Mouse (Mus musculus): Measurements from ENCODE around the gene Hist1h3i. TPM values are rescaled to one million over a fixed set of nuclear protein-coding genes. Genes with fewer than 3 reads are reported as not detected.
"Not testable (repeated sequence)": the region's sequence is repeated elsewhere in the genome, so short reads cannot be mapped to it uniquely, and the experiment has no call there.

Gene Hist1h3i
- polyA plus RNA-seq, 2 experiments, result 37.6 to 331 TPM

DNA sequence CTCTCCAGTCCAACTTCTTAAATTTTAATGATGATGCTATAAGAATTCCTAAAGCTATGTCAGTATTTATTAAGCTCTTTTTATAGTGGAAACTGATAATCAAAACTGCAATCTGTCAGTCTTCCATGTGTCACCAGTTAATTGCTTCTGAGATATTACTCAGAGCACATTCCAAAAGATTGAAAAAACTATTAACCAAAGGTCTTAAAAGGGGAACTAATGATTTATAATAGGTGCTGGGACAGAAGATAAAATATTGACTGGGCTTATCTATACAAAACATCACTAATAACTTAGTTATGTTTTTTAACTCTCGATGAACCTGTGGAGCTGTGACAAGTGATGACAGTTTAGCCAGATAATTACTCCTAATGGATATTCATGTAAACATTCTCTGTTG is 38.2 kb downstream of the Hist1h3i start:
- no peaks in the 10 kb centered on the region for H3K9me3 ChIP-seq (ENCODE audit: control insufficient read depth, low read length)
- no peak for DNase-seq (ENCODE audit: low read depth in 3 of 3, low spot score in 3 of 3)
- no peak overlapping the region for H3K4me2 ChIP-seq (ENCODE audit: low read depth)
- no peak for ATAC-seq (ENCODE audit: insufficient read depth)
- no peak overlapping the region for H3K9ac ChIP-seq (replicated peaks)
- H3K4me3 ChIP-seq (ENCODE audit: insufficient read depth in 1 of 2, low read depth in 2 of 2, low read length in 2 of 2), result no peak overlapping the region
- H3K27ac ChIP-seq, result no peak overlapping the region
- no peak for TF ChIP-seq CTCF (IDR thresholded peaks at IDR 0.05; ENCODE audit: low read depth)
- TF ChIP-seq EP300 (IDR thresholded peaks at IDR 0.05; ENCODE audit: low read depth), result no peak
- H3K4me1 ChIP-seq (replicated peaks; ENCODE audit: control insufficient read depth in 2 of 2, insufficient read depth in 2 of 2, low read length in 1 of 2), result peaks cover 3 to 7% of the 10 kb centered on the region in 2 experiments; a peak in 3 of 4 replicates
- 32% methylated on average over 1 of the region's 1 CpGs for WGBS (ENCODE audit: insufficient replicate concordance)
- no peaks in the 10 kb centered on the region for H3K36me3 ChIP-seq (replicated peaks; ENCODE audit: control insufficient read depth, insufficient read depth, low read depth)
- no peaks in the 10 kb centered on the region for H3K27me3 ChIP-seq (ENCODE audit: control insufficient read depth, insufficient read depth, low read length)

DNA sequence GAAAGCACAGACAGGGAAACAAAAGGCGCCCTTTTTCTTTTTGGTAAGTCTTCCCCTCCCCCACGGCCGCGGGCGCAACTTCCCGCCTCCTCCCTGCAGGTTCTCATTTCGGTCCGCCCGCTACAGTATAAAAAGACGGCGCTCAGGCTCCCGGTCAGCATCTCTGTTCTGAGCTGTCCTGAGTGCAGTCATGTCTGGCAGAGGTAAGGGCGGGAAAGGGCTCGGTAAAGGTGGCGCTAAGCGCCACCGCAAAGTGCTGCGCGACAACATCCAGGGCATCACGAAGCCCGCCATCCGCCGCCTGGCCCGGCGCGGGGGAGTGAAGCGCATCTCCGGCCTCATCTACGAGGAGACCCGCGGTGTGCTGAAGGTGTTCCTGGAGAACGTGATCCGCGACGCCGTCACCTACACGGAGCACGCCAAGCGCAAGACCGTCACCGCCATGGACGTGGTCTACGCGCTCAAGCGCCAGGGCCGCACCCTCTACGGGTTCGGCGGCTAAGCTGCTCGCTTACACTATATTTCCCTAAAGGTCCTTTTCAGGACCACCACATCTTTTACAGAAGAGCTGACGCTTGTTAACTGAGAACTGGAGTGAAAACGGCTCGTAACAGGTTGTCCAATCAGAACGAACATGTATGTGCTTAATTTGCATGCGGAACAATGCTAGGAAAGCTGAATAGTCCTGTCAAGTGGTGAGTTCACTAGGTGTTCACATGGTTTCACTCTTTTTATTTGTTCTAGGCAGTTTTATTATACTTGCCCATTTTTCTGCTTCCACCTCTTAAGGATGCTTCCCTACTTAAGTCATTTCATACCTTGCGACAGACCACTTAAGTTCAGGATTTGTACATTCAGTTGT is 48.0 kb downstream of the Hist1h3i start, which contains the start of gene Hist1h4j:
TSS of gene Hist1h4j (plus strand) at position 159 of the 862 bp plus-strand sequence.
- Histone ChIP-seq H3K4me3 (ENCODE audit: insufficient read depth in 1 of 2, low read depth in 2 of 2, low read length in 2 of 2) (peak within 1 kb of the TSS; percentile 56 to 59), H3K9ac (replicated peaks) (peak within 1 kb of the TSS; percentile 90), H3K4me2 (ENCODE audit: low read depth) (peak within 1 kb of the TSS; percentile 76), H3K27ac (peak within 1 kb of the TSS; percentile 92)
- H3K4me1 ChIP-seq (replicated peaks; ENCODE audit: control insufficient read depth in 2 of 2, insufficient read depth in 2 of 2, low read length in 1 of 2); H3K27me3 ChIP-seq (ENCODE audit: control insufficient read depth, insufficient read depth, low read length); H3K9me3 ChIP-seq (ENCODE audit: control insufficient read depth, low read length); H3K36me3 ChIP-seq (replicated peaks; ENCODE audit: control insufficient read depth, insufficient read depth, low read depth): not testable (repeated sequence)
- DNase-seq (ENCODE audit: low read depth in 3 of 3, low spot score in 3 of 3) (peak; percentile 81 to 83 (median 82)), ATAC-seq (ENCODE audit: insufficient read depth) (peak; percentile 88)
- TF ChIP-seq EP300 (IDR thresholded peaks at IDR 0.05; ENCODE audit: low read depth) (peak; percentile 86), CTCF (IDR thresholded peaks at IDR 0.05; ENCODE audit: low read depth) (0 out of 2 replicates have a peak, but pooled peaks have one; percentile 6)
- 0% methylated on average over 43 of the region's 56 CpGs for WGBS (ENCODE audit: insufficient replicate concordance)

DNA sequence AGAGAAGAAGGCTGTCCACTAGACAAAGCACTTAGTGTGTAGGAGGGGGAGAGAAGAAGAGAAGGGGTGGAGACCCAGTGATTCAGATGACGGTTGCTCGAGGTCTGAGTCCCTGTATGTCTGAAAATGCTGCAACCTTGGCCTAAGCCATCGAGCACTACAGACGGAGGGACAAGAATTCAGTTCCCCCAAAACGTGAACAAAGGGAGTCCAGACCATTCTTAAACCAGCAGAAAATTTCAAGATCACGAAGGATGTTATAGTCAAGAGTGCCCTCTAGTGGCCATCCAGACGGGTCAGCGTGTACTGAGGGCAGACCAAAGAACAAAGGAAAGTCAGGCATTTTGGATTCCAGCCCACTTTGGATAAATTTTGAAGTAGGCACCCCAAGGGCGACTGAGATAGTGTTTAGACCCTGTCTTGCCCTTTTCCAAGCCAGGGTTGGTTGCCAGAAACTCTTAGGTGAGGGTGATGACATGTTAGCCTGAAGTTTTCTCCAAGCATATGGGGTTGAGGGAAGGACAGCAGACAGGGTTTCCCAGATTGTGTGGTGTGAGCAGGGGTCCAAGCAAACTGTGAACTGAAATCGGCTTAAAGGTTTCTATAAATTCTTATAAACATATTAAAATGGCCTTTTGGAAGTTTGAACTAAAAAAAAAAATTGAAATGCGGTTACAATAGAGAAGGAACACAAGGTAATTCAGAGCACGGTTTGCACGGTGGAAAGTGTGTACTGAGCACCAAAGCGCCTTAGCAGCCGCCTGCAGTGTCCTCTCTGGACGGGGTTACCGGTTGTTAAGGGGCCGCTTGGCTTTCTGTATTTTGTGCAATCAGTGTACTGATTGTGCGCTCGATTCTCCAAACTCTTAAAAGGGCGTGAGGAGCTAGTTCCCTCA is 48.9 kb downstream of the Hist1h3i start:
- ATAC-seq (ENCODE audit: insufficient read depth) (peak; percentile 60), DNase-seq (ENCODE audit: low read depth in 3 of 3, low spot score in 3 of 3) (peak; percentile 82 to 84 (median 82))
- no peaks in the 10 kb centered on the region for H3K36me3 ChIP-seq (replicated peaks; ENCODE audit: control insufficient read depth, insufficient read depth, low read depth)
- peak overlapping the region; percentile 90 for H3K9ac ChIP-seq (replicated peaks)
- TF ChIP-seq EP300 (IDR thresholded peaks at IDR 0.05; ENCODE audit: low read depth), result 0 out of 2 replicates have a peak, but pooled peaks have one; percentile 38
- TF ChIP-seq CTCF (IDR thresholded peaks at IDR 0.05; ENCODE audit: low read depth), result peak; percentile 93
- no peaks in the 10 kb centered on the region for H3K9me3 ChIP-seq (ENCODE audit: control insufficient read depth, low read length)
- peak overlapping the region; percentile 76 for H3K4me2 ChIP-seq (ENCODE audit: low read depth)
- no peaks in the 10 kb centered on the region for H3K27me3 ChIP-seq (ENCODE audit: control insufficient read depth, insufficient read depth, low read length)
- H3K27ac ChIP-seq, result peak overlapping the region; percentile 92
- H3K4me1 ChIP-seq (replicated peaks; ENCODE audit: control insufficient read depth in 2 of 2, insufficient read depth in 2 of 2, low read length in 1 of 2), result peaks cover 0 to 7% of the 10 kb centered on the region in 2 experiments; a peak in 3 of 4 replicates
- 1% methylated on average over 21 of the region's 21 CpGs for WGBS (ENCODE audit: insufficient replicate concordance)
- H3K4me3 ChIP-seq (ENCODE audit: insufficient read depth in 1 of 2, low read depth in 2 of 2, low read length in 2 of 2), result peak overlapping the region; percentile 56 to 59

DNA sequence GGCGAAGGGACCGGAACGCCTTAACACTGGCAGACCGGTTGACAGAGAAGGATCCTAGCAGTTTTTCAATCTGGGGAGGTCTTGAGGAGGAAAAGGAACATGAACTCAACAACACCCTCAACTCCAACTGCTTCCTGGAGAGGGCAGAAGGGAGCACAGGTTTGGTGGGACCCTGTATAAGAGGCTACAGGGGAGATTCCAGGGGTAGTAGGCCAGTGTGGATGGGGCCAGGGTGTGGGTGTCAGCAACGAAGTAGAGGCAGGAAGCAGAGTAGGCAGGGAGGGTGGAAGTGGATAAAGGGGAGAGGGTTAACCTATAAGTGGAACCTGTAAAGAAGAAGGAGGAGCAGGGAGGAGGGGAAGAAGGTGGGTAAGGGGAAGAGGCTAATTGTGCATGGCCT is 49.7 kb downstream of the Hist1h3i start:
- TF ChIP-seq CTCF (IDR thresholded peaks at IDR 0.05; ENCODE audit: low read depth) (peak; percentile 40), EP300 (IDR thresholded peaks at IDR 0.05; ENCODE audit: low read depth) (no peak)
- Histone ChIP-seq H3K4me1 (replicated peaks; ENCODE audit: control insufficient read depth in 2 of 2, insufficient read depth in 2 of 2, low read length in 1 of 2) (peaks cover 0 to 7% of the 10 kb centered on the region in 2 experiments; a peak in 3 of 4 replicates), H3K27ac (peak overlapping the region; percentile 92), H3K36me3 (replicated peaks; ENCODE audit: control insufficient read depth, insufficient read depth, low read depth) (no peaks in the 10 kb centered on the region), H3K9ac (replicated peaks) (peak overlapping the region; percentile 90), H3K4me2 (ENCODE audit: low read depth) (no peak overlapping the region; the same call in 1 of the 2 replicates), H3K4me3 (ENCODE audit: insufficient read depth in 1 of 2, low read depth in 2 of 2, low read length in 2 of 2) (no peak overlapping the region), H3K27me3 (ENCODE audit: control insufficient read depth, insufficient read depth, low read length) (no peaks in the 10 kb centered on the region), H3K9me3 (ENCODE audit: control insufficient read depth, low read length) (no peaks in the 10 kb centered on the region)
- no peak for ATAC-seq (ENCODE audit: insufficient read depth)
- DNase-seq (ENCODE audit: low read depth in 3 of 3, low spot score in 3 of 3), result no peak
- 77% methylated on average over 5 of the region's 5 CpGs for WGBS (ENCODE audit: insufficient replicate concordance)

Small RNAs within 50 kb of the gene (microRNA-seq; reads per million reads assigned to microRNA genes)
- not detected for gene Gm19658
- gene Gm44346, result not detected
- gene Gm44454, result 1.7 reads per million
- not detected for gene Gm44466

Other genes starting within 250 kb of the Hist1h3i start
- gene Olfr1366, start 240.6 kb downstream of the Hist1h3i start, polyA plus RNA-seq (2012; rRNA removed), result not detected in 2 replicates
- gene Olfr1366, start 240.6 kb downstream of the Hist1h3i start, polyA plus RNA-seq (2014; fragmentation: Nextera tagmentation; extraction: Ambion mirVana), result not detected in 2 replicates
- gene Olfr1535, start 223.5 kb downstream of the Hist1h3i start, polyA plus RNA-seq (2012; rRNA removed), result not detected in 2 replicates
- not detected in 2 replicates for gene Olfr1535, start 223.5 kb downstream of the Hist1h3i start, polyA plus RNA-seq (2014; fragmentation: Nextera tagmentation; extraction: Ambion mirVana)
- not detected in 2 replicates for gene Olfr1364, start 201.6 kb downstream of the Hist1h3i start, polyA plus RNA-seq (2012; rRNA removed)
- not detected in 2 replicates for gene Olfr1364, start 201.6 kb downstream of the Hist1h3i start, polyA plus RNA-seq (2014; fragmentation: Nextera tagmentation; extraction: Ambion mirVana)
- gene Olfr1362, start 169.3 kb downstream of the Hist1h3i start, polyA plus RNA-seq (2012; rRNA removed), result not detected in 2 replicates
- gene Olfr1362, start 169.3 kb downstream of the Hist1h3i start, polyA plus RNA-seq (2014; fragmentation: Nextera tagmentation; extraction: Ambion mirVana), result not detected in 2 replicates
- gene Olfr11, start 140.9 kb downstream of the Hist1h3i start, polyA plus RNA-seq (2012; rRNA removed), result not detected in 2 replicates
- gene Olfr11, start 140.9 kb downstream of the Hist1h3i start, polyA plus RNA-seq (2014; fragmentation: Nextera tagmentation; extraction: Ambion mirVana), result not detected in 2 replicates
- gene Olfr1361, start 120.0 kb downstream of the Hist1h3i start, polyA plus RNA-seq (2012; rRNA removed), result not detected in 2 replicates
- gene Olfr1361, start 120.0 kb downstream of the Hist1h3i start, polyA plus RNA-seq (2014; fragmentation: Nextera tagmentation; extraction: Ambion mirVana), result not detected in 2 replicates
- not detected in 2 replicates for gene Olfr1360, start 106.0 kb downstream of the Hist1h3i start, polyA plus RNA-seq (2012; rRNA removed)
- not detected in 2 replicates for gene Olfr1360, start 106.0 kb downstream of the Hist1h3i start, polyA plus RNA-seq (2014; fragmentation: Nextera tagmentation; extraction: Ambion mirVana)
- gene Olfr1359, start 85.3 kb downstream of the Hist1h3i start, polyA plus RNA-seq (2012; rRNA removed), result not detected in 2 replicates
- gene Olfr1359, start 85.3 kb downstream of the Hist1h3i start, polyA plus RNA-seq (2014; fragmentation: Nextera tagmentation; extraction: Ambion mirVana), result not detected in 2 replicates
- gene Hist1h2bl, start 67.2 kb downstream of the Hist1h3i start, polyA plus RNA-seq (2012; rRNA removed), result 16.0 and 24.7 TPM in 2 replicates
- 2.2 and 4.8 TPM in 2 replicates for gene Hist1h2bl, start 67.2 kb downstream of the Hist1h3i start, polyA plus RNA-seq (2014; fragmentation: Nextera tagmentation; extraction: Ambion mirVana)
- gene Hist1h2ai, start 66.9 kb downstream of the Hist1h3i start, polyA plus RNA-seq (2012; rRNA removed), result 6.9 and 22.2 TPM in 2 replicates
- gene Hist1h2ai, start 66.9 kb downstream of the Hist1h3i start, polyA plus RNA-seq (2014; fragmentation: Nextera tagmentation; extraction: Ambion mirVana), result 15.0 and 22.5 TPM in 2 replicates
- gene Hist1h3h, start 65.7 kb downstream of the Hist1h3i start, polyA plus RNA-seq (2012; rRNA removed), result 31.3 and 51.5 TPM in 2 replicates
- gene Hist1h3h, start 65.7 kb downstream of the Hist1h3i start, polyA plus RNA-seq (2014; fragmentation: Nextera tagmentation; extraction: Ambion mirVana), result 4.7 and 7.9 TPM in 2 replicates
- 18.2 and 36.3 TPM in 2 replicates for gene Hist1h2bm, start 61.3 kb downstream of the Hist1h3i start, polyA plus RNA-seq (2012; rRNA removed)
- 4.0 and 5.0 TPM in 2 replicates for gene Hist1h2bm, start 61.3 kb downstream of the Hist1h3i start, polyA plus RNA-seq (2014; fragmentation: Nextera tagmentation; extraction: Ambion mirVana)
- gene Hist1h4j, start 48.3 kb downstream of the Hist1h3i start, polyA plus RNA-seq (2012; rRNA removed), result 24.0 and 29.5 TPM in 2 replicates
- 0.52 and 1.1 TPM in 2 replicates for gene Hist1h4j, start 48.3 kb downstream of the Hist1h3i start, polyA plus RNA-seq (2014; fragmentation: Nextera tagmentation; extraction: Ambion mirVana)
- gene Hist1h4k, start 32.9 kb downstream of the Hist1h3i start, polyA plus RNA-seq (2012; rRNA removed), result 16.2 and 32.8 TPM in 2 replicates
- gene Hist1h4k, start 32.9 kb downstream of the Hist1h3i start, polyA plus RNA-seq (2014; fragmentation: Nextera tagmentation; extraction: Ambion mirVana), result 2.7 and 5.5 TPM in 2 replicates
- gene Hist1h2ak, start 29.5 kb downstream of the Hist1h3i start, polyA plus RNA-seq (2012; rRNA removed), result 61.7 and 194 TPM in 2 replicates
- gene Hist1h2ak, start 29.5 kb downstream of the Hist1h3i start, polyA plus RNA-seq (2014; fragmentation: Nextera tagmentation; extraction: Ambion mirVana), result 11.6 and 13.2 TPM in 2 replicates
- gene Hist1h2bn, start 29.2 kb downstream of the Hist1h3i start, polyA plus RNA-seq (2012; rRNA removed), result 25.2 and 29.5 TPM in 2 replicates
- gene Hist1h2bn, start 29.2 kb downstream of the Hist1h3i start, polyA plus RNA-seq (2014; fragmentation: Nextera tagmentation; extraction: Ambion mirVana), result 5.4 and 5.7 TPM in 2 replicates
- 8.2 and 9.4 TPM in 2 replicates for gene Hist1h1b, start 2.7 kb downstream of the Hist1h3i start, polyA plus RNA-seq (2012; rRNA removed)
- gene Hist1h1b, start 2.7 kb downstream of the Hist1h3i start, polyA plus RNA-seq (2014; fragmentation: Nextera tagmentation; extraction: Ambion mirVana), result 19.7 and 20.6 TPM in 2 replicates
- 10.9 and 22.9 TPM in 2 replicates for gene Hist1h2an, start 3.8 kb upstream of the Hist1h3i start, polyA plus RNA-seq (2012; rRNA removed)
- gene Hist1h2an, start 3.8 kb upstream of the Hist1h3i start, polyA plus RNA-seq (2014; fragmentation: Nextera tagmentation; extraction: Ambion mirVana), result 12.7 and 14.7 TPM in 2 replicates
- gene Hist1h2bp, start 4.1 kb upstream of the Hist1h3i start, polyA plus RNA-seq (2012; rRNA removed), result 2.6 and 4.2 TPM in 2 replicates
- gene Hist1h2bp, start 4.1 kb upstream of the Hist1h3i start, polyA plus RNA-seq (2014; fragmentation: Nextera tagmentation; extraction: Ambion mirVana), result 3.0 and 4.1 TPM in 2 replicates
- gene Hist1h2bq, start 26.8 kb upstream of the Hist1h3i start, polyA plus RNA-seq (2012; rRNA removed), result 13.1 and 13.4 TPM in 2 replicates
- gene Hist1h2bq, start 26.8 kb upstream of the Hist1h3i start, polyA plus RNA-seq (2014; fragmentation: Nextera tagmentation; extraction: Ambion mirVana), result 16.9 and 21.6 TPM in 2 replicates
- gene Hist1h2ao, start 27.1 kb upstream of the Hist1h3i start, polyA plus RNA-seq (2012; rRNA removed), result 0.24 TPM in 1 of 2 replicates, not detected in the other
- 3.4 TPM in 1 of 2 replicates, not detected in the other for gene Hist1h2ao, start 27.1 kb upstream of the Hist1h3i start, polyA plus RNA-seq (2014; fragmentation: Nextera tagmentation; extraction: Ambion mirVana)
- gene Hist1h4m, start 28.4 kb upstream of the Hist1h3i start, polyA plus RNA-seq (2012; rRNA removed), result not detected in 2 replicates
- gene Hist1h4m, start 28.4 kb upstream of the Hist1h3i start, polyA plus RNA-seq (2014; fragmentation: Nextera tagmentation; extraction: Ambion mirVana), result not detected in 2 replicates
- gene Hist1h4n, start 48.8 kb upstream of the Hist1h3i start, polyA plus RNA-seq (2012; rRNA removed), result 37.4 and 50.3 TPM in 2 replicates
- gene Hist1h4n, start 48.8 kb upstream of the Hist1h3i start, polyA plus RNA-seq (2014; fragmentation: Nextera tagmentation; extraction: Ambion mirVana), result 33.6 and 35.5 TPM in 2 replicates
- 88.3 and 95.9 TPM in 2 replicates for gene Hist1h2ap, start 50.1 kb upstream of the Hist1h3i start, polyA plus RNA-seq (2012; rRNA removed)
- gene Hist1h2ap, start 50.1 kb upstream of the Hist1h3i start, polyA plus RNA-seq (2014; fragmentation: Nextera tagmentation; extraction: Ambion mirVana), result 6,830 and 6,963 TPM in 2 replicates
- gene Hist1h2br, start 50.4 kb upstream of the Hist1h3i start, polyA plus RNA-seq (2012; rRNA removed), result 3.4 and 9.6 TPM in 2 replicates
- gene Hist1h2br, start 50.4 kb upstream of the Hist1h3i start, polyA plus RNA-seq (2014; fragmentation: Nextera tagmentation; extraction: Ambion mirVana), result 18.0 and 22.9 TPM in 2 replicates
- 0.30 and 0.41 TPM in 2 replicates for gene Zfp184, start 161.7 kb upstream of the Hist1h3i start, polyA plus RNA-seq (2012; rRNA removed)
- gene Zfp184, start 161.7 kb upstream of the Hist1h3i start, polyA plus RNA-seq (2014; fragmentation: Nextera tagmentation; extraction: Ambion mirVana), result 0.50 and 0.82 TPM in 2 replicates
- gene Pom121l2, start 197.8 kb upstream of the Hist1h3i start, polyA plus RNA-seq (2012; rRNA removed), result not detected in 2 replicates
- not detected in 2 replicates for gene Pom121l2, start 197.8 kb upstream of the Hist1h3i start, polyA plus RNA-seq (2014; fragmentation: Nextera tagmentation; extraction: Ambion mirVana)
- 0.23 and 0.34 TPM in 2 replicates for gene Prss16, start 226.4 kb upstream of the Hist1h3i start, polyA plus RNA-seq (2012; rRNA removed)
- 0.33 and 0.39 TPM in 2 replicates for gene Prss16, start 226.4 kb upstream of the Hist1h3i start, polyA plus RNA-seq (2014; fragmentation: Nextera tagmentation; extraction: Ambion mirVana)